ENCODE assay signal across 33 mouse cellular contexts in the genomic region with DNA sequence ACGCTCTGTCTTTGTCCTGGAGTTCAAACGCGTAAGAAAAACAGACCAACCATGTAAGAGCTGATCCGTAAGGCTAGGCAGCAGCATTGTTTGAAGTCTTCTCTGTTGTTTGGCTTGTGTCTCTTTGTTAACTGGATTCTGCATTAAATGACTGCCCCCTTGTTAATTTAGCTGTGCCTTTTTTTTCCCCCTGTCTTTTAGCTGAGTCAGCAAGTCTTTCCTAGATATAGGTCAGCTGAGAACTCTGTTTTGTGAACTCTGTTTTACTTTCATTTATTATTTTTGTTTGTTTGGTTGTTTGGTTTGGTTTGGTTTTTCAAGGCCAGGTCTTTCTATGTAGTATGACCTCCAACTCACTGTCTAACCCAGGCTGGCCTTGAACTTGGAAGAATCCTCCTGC. TPM values are rescaled to one million over a fixed set of nuclear protein-coding genes. Genes with fewer than 3 reads are reported as not detected.
"Had no signal": no experiment of that assay in that cellular context is flagged by ENCODE, and none has a peak within 500 bp of the region (broad histone marks: within the 10 kb centered on the region; RNA-seq: fewer than 3 reads in every experiment).

No protein-coding gene starts in this region.

- H3K9ac ChIP-seq: limb, embryonic 12.5 days; limb, embryonic 13.5 days; limb, embryonic 15.5 days; liver, embryonic 12.5 days; liver, embryonic 13.5 days; liver, embryonic 14.5 days; liver, embryonic 15.5 days; liver, postnatal 0 days; lung, embryonic 14.5 days; lung, embryonic 15.5 days; midbrain, embryonic 12.5 days; midbrain, embryonic 13.5 days; midbrain, embryonic 15.5 days had no signal

- H3K9me3 ChIP-seq: limb, embryonic 10.5 days; limb, embryonic 12.5 days; limb, embryonic 13.5 days; limb, embryonic 15.5 days; liver, embryonic 12.5 days; liver, embryonic 13.5 days; liver, embryonic 15.5 days; lung, embryonic 15.5 days; midbrain, embryonic 12.5 days; midbrain, embryonic 13.5 days; midbrain, embryonic 15.5 days had no signal

- DNase-seq: left cerebral cortex, postnatal 4 days; liver; liver, embryonic 13.5 days; liver, postnatal 0 days; lung, adult 18-20 months; lung, adult 2 months; lung, embryonic 14.5 days; lung, postnatal 10 days; lung, postnatal 14 days; lung, postnatal 36 days; lung, postnatal 4 days; midbrain, embryonic 14.5 days had no signal

- H3K4me3 ChIP-seq: limb, embryonic 10.5 days; limb, embryonic 12.5 days; limb, embryonic 13.5 days; limb, embryonic 15.5 days; liver, embryonic 12.5 days; liver, embryonic 13.5 days; liver, embryonic 15.5 days; lung, embryonic 15.5 days; megakaryocyte, embryonic 14.5 days; midbrain, embryonic 10.5 days; midbrain, embryonic 12.5 days; midbrain, embryonic 13.5 days; midbrain, embryonic 15.5 days; myocyte had no signal

- H3K36me3 ChIP-seq: limb, embryonic 10.5 days; limb, embryonic 12.5 days; limb, embryonic 13.5 days; limb, embryonic 15.5 days; liver, embryonic 12.5 days; liver, embryonic 13.5 days; liver, embryonic 15.5 days; lung, embryonic 15.5 days; midbrain, embryonic 12.5 days; midbrain, embryonic 15.5 days had no signal

- H3K27ac ChIP-seq: limb, embryonic 10.5 days; limb, embryonic 13.5 days; liver, embryonic 12.5 days; liver, embryonic 13.5 days; liver, embryonic 14.5 days; liver, embryonic 15.5 days; lung, embryonic 15.5 days; macrophage; midbrain, embryonic 10.5 days; midbrain, embryonic 12.5 days; midbrain, embryonic 13.5 days; midbrain, embryonic 15.5 days had no signal

- ATAC-seq: liver, embryonic 12.5 days; liver, postnatal 0 days; lung, postnatal 0 days; midbrain, embryonic 13.5 days; midbrain, embryonic 15.5 days; midbrain, embryonic 16.5 days had no signal

- H3K4me2 ChIP-seq: limb, embryonic 12.5 days; limb, embryonic 13.5 days; limb, embryonic 15.5 days; liver, embryonic 11.5 days; liver, embryonic 12.5 days; liver, embryonic 13.5 days; liver, embryonic 15.5 days; lung, embryonic 14.5 days; lung, embryonic 15.5 days; midbrain, embryonic 11.5 days; midbrain, embryonic 12.5 days; midbrain, embryonic 13.5 days; midbrain, embryonic 15.5 days had no signal

- H3K27me3 ChIP-seq: limb, embryonic 12.5 days; limb, embryonic 13.5 days; limb, embryonic 15.5 days; liver, embryonic 12.5 days; liver, embryonic 13.5 days; liver, embryonic 15.5 days; lung, embryonic 15.5 days; midbrain, embryonic 12.5 days; midbrain, embryonic 13.5 days; midbrain, embryonic 15.5 days had no signal

- H3K4me1 ChIP-seq: liver, embryonic 12.5 days; liver, embryonic 13.5 days; liver, embryonic 15.5 days had no signal

RNA-seq across cellular contexts. Expression of a gene that starts 57.2 kb away (rescaled TPM):
- total RNA-seq: megakaryocyte-erythroid progenitor cell, adult 5-6 weeks; monocyte, adult 5-6 weeks had no signal
- polyA plus RNA-seq: myocyte had no signal
